Mouse (Mus musculus) ES-Bruce4 (cell line): Measurements from ENCODE around the gene Ostm1.

Experiments used
- CTCF ChIP-seq: IDR thresholded peaks from one replicate; pipeline ENCODE4 v1.8.1; 2011; ENCODE audit warnings: low read depth, low read length
- EP300 ChIP-seq: IDR thresholded peaks from 2 replicates; pipeline ENCODE4 v1.6.1; 2011; ENCODE audit warnings: low read depth, low read length; ENCODE audit not compliant: insufficient read depth
- POLR2A ChIP-seq: IDR thresholded peaks from one replicate; pipeline ENCODE4 v1.8.1; 2011; ENCODE audit warnings: low read length; ENCODE audit not compliant: insufficient read depth

GRCm38 (mm10) chr10:42672798-42673197, 89.2 kb downstream of the Ostm1 start:
- TF ChIP-seq POLR2A (no peak), EP300 (no peak), CTCF (no peak)
